Mouse (Mus musculus) kidney, embryonic 16.5 days (tissue): ENCODE measurements around the gene Smim5. TPM values are rescaled to one million over a fixed set of nuclear protein-coding genes. Genes with fewer than 3 reads are reported as not detected.

Experiments used
- ATAC-seq: fragments of 200-750 bp; cut with Nextera tagmentation; 2 replicates; pipeline ENCODE4 v1.8.0; 2017; ENCODE audit warnings: moderate TSS enrichment; ENCODE audit not compliant: low FRiP score, low TSS enrichment
- H3K27ac ChIP-seq: fragments of 300-500 bp; sonication (generic); 2 replicates; pipeline ENCODE4 v1.5.1; 2014; ENCODE audit warnings: low read length
- H3K27me3 ChIP-seq: fragments of 300-500 bp; sonication (generic); 2 replicates; pipeline ENCODE4 v1.6.1; 2014; ENCODE audit warnings: low read length, control low read depth, mixed read lengths; ENCODE audit not compliant: insufficient read depth
- H3K36me3 ChIP-seq: fragments of 300-500 bp; sonication (generic); 2 replicates; pipeline ENCODE4 v1.6.1; 2014; ENCODE audit warnings: low read length, control low read depth, mixed read lengths; ENCODE audit not compliant: insufficient read depth
- H3K4me1 ChIP-seq: fragments of 300-500 bp; sonication (generic); 2 replicates; pipeline ENCODE4 v1.6.1; 2014; ENCODE audit warnings: low read length, control low read depth, mixed read lengths; ENCODE audit not compliant: insufficient read depth
- H3K4me2 ChIP-seq: fragments of 300-500 bp; sonication (generic); replicated peaks from 2 replicates; pipeline ENCODE4 v1.6.1; 2014; ENCODE audit warnings: low read depth, low read length
- H3K4me3 ChIP-seq: fragments of 300-500 bp; sonication (generic); 2 replicates; pipeline ENCODE4 v1.5.1; 2014; ENCODE audit warnings: mild to moderate bottlenecking, low read length
- H3K9ac ChIP-seq: fragments of 300-500 bp; sonication (generic); replicated peaks from 2 replicates; pipeline ENCODE4 v1.6.1; 2014; ENCODE audit warnings: low read length
- H3K9me3 ChIP-seq: fragments of 300-500 bp; sonication (generic); 2 replicates; pipeline ENCODE4 v1.6.1; 2016; ENCODE audit warnings: low read length, control low read depth
- WGBS: fragments of 180-500 bp; shearing (Covaris S2); extraction: QIAGEN DNeasy Blood & Tissue Kit; methylation state at CpG from one replicate; pipeline ENCODE4 v1.1.7; 2014; 5-methylcytosine and 5-hydroxymethylcytosine counted together
- polyA plus RNA-seq: library from polyadenylated mRNA; unstranded; fragments of >200 nt; fragmentation: Nextera tagmentation; extraction: Ambion mirVana; gene quantifications from 2 replicates; pipeline ENCODE4 v1.2.1, GENCODE M21; 2015

Gene Smim5
- polyA plus RNA-seq, 1 experiment from 2014 or later = 5.0 TPM

- no peaks in the 10 kb centered on the region for H3K27me3 ChIP-seq
- H3K36me3 ChIP-seq = no peaks in the 10 kb centered on the region
- H3K27ac ChIP-seq = no peak overlapping the region
- ATAC-seq = no peak
- peaks cover 3% of the 10 kb centered on the region; the same call in 1 of the 2 replicates for H3K4me1 ChIP-seq
- no peaks in the 10 kb centered on the region for H3K9me3 ChIP-seq
- H3K4me2 ChIP-seq = no peak overlapping the region
- no peak overlapping the region for H3K4me3 ChIP-seq
- 88% methylated on average over 3 of the region's 3 CpGs for WGBS
- H3K9ac ChIP-seq = no peak overlapping the region
Observed at GRCm38 (mm10) chr11:115875935-115876334, 23.8 kb upstream of the Smim5 start.

- WGBS = 84% methylated on average over 5 of the region's 5 CpGs
- Histone ChIP-seq H3K4me2 (no peak overlapping the region), H3K4me3 (no peak overlapping the region), H3K27ac (no peak overlapping the region), H3K9me3 (no peaks in the 10 kb centered on the region), H3K27me3 (no peaks in the 10 kb centered on the region), H3K9ac (no peak overlapping the region), H3K4me1 (peaks cover 3% of the 10 kb centered on the region; the same call in 1 of the 2 replicates), H3K36me3 (no peaks in the 10 kb centered on the region)
- no peak for ATAC-seq
Observed at GRCm38 (mm10) chr11:115876438-115876837, 23.3 kb upstream of the Smim5 start.

GRCm38 (mm10) chr11:115877174-115877755 is 22.5 kb upstream of the Smim5 start:
- peak; percentile 57 for ATAC-seq
- no peaks in the 10 kb centered on the region for H3K27me3 ChIP-seq
- H3K36me3 ChIP-seq = no peaks in the 10 kb centered on the region
- peaks cover 3% of the 10 kb centered on the region; the same call in 1 of the 2 replicates for H3K4me1 ChIP-seq
- H3K27ac ChIP-seq = no peak overlapping the region
- H3K9ac ChIP-seq = 0 out of 2 replicates have a peak overlapping the region, but pooled peaks have one; percentile 7
- peak overlapping the region; percentile 19 for H3K4me2 ChIP-seq
- 0 out of 2 replicates have a peak overlapping the region, but pooled peaks have one; percentile 1 for H3K4me3 ChIP-seq
- no peaks in the 10 kb centered on the region for H3K9me3 ChIP-seq
- 39% methylated on average over 6 of the region's 6 CpGs for WGBS

- H3K4me1 ChIP-seq = peaks cover 3% of the 10 kb centered on the region; the same call in 1 of the 2 replicates
- 0 out of 2 replicates have a peak overlapping the region, but pooled peaks have one; percentile 1 for H3K4me3 ChIP-seq
- peak overlapping the region; percentile 19; the same call in 1 of the 2 replicates for H3K4me2 ChIP-seq
- WGBS = 74% methylated on average over 8 of the region's 8 CpGs
- no peak overlapping the region for H3K27ac ChIP-seq
- H3K9ac ChIP-seq = no peak overlapping the region
- H3K36me3 ChIP-seq = no peaks in the 10 kb centered on the region
- ATAC-seq = no peak
- H3K9me3 ChIP-seq = no peaks in the 10 kb centered on the region
- peaks cover 5% of the 10 kb centered on the region; the same call in 1 of the 2 replicates for H3K27me3 ChIP-seq
Observed at GRCm38 (mm10) chr11:115878071-115878470, 21.7 kb upstream of the Smim5 start.

- Histone ChIP-seq H3K4me3 (no peak overlapping the region), H3K4me1 (peaks cover 3% of the 10 kb centered on the region; the same call in 1 of the 2 replicates), H3K9ac (no peak overlapping the region), H3K27me3 (peaks cover 11% of the 10 kb centered on the region; the same call in 1 of the 2 replicates), H3K36me3 (no peaks in the 10 kb centered on the region), H3K4me2 (no peak overlapping the region), H3K9me3 (no peaks in the 10 kb centered on the region), H3K27ac (no peak overlapping the region)
- ATAC-seq = no peak
- 32% methylated on average over 5 of the region's 5 CpGs for WGBS
Observed at GRCm38 (mm10) chr11:115881002-115881401, 18.8 kb upstream of the Smim5 start.

- H3K4me1 ChIP-seq = no peaks in the 10 kb centered on the region
- no peaks in the 10 kb centered on the region for H3K9me3 ChIP-seq
- no peaks in the 10 kb centered on the region for H3K36me3 ChIP-seq
- peaks cover 11% of the 10 kb centered on the region; the same call in 1 of the 2 replicates for H3K27me3 ChIP-seq
- H3K9ac ChIP-seq = no peak overlapping the region
- no peak for ATAC-seq
- WGBS = 12% methylated on average over 16 of the region's 17 CpGs
- H3K4me2 ChIP-seq = peak overlapping the region; percentile 21; the same call in 1 of the 2 replicates
- H3K27ac ChIP-seq = no peak overlapping the region
- no peak overlapping the region for H3K4me3 ChIP-seq
Observed at GRCm38 (mm10) chr11:115883251-115883650, 16.5 kb upstream of the Smim5 start.

GRCm38 (mm10) chr11:115884361-115884760 is 15.4 kb upstream of the Smim5 start:
- no peaks in the 10 kb centered on the region for H3K9me3 ChIP-seq
- 92% methylated on average over 3 of the region's 3 CpGs for WGBS
- H3K4me1 ChIP-seq = no peaks in the 10 kb centered on the region
- H3K27ac ChIP-seq = no peak overlapping the region
- no peak overlapping the region for H3K9ac ChIP-seq
- no peaks in the 10 kb centered on the region for H3K36me3 ChIP-seq
- no peak overlapping the region for H3K4me3 ChIP-seq
- no peak for ATAC-seq
- H3K4me2 ChIP-seq = no peak overlapping the region
- peaks cover 11% of the 10 kb centered on the region; the same call in 1 of the 2 replicates for H3K27me3 ChIP-seq

- no peak for ATAC-seq
- Histone ChIP-seq H3K4me1 (no peaks in the 10 kb centered on the region), H3K4me3 (no peak overlapping the region), H3K9me3 (no peaks in the 10 kb centered on the region), H3K36me3 (no peaks in the 10 kb centered on the region), H3K4me2 (no peak overlapping the region), H3K27me3 (peaks cover 11% of the 10 kb centered on the region; the same call in 1 of the 2 replicates), H3K9ac (no peak overlapping the region), H3K27ac (no peak overlapping the region)
- 75% methylated on average over 11 of the region's 11 CpGs for WGBS
Observed at GRCm38 (mm10) chr11:115885281-115885680, 14.5 kb upstream of the Smim5 start.

- 78% methylated on average over 11 of the region's 11 CpGs for WGBS
- no peak for ATAC-seq
- H3K4me2 ChIP-seq = no peak overlapping the region
Observed at GRCm38 (mm10) chr11:115886446-115886845, 13.3 kb upstream of the Smim5 start.

GRCm38 (mm10) chr11:115888020-115888419 is 11.7 kb upstream of the Smim5 start:
- no peak overlapping the region for H3K4me3 ChIP-seq
- 0 out of 2 replicates have a peak, but pooled peaks cover 3% of the 10 kb centered on the region for H3K4me1 ChIP-seq
- H3K27me3 ChIP-seq = peaks cover 7% of the 10 kb centered on the region; the same call in 1 of the 2 replicates
- ATAC-seq = no peak
- no peak overlapping the region for H3K27ac ChIP-seq
- 90% methylated on average over 5 of the region's 5 CpGs for WGBS
- H3K9me3 ChIP-seq = no peaks in the 10 kb centered on the region
- H3K36me3 ChIP-seq = no peaks in the 10 kb centered on the region
- no peak overlapping the region for H3K4me2 ChIP-seq
- no peak overlapping the region for H3K9ac ChIP-seq

More at GRCm38 (mm10) chr11:115886446-115886845, 13.3 kb upstream of the Smim5 start:
- Histone ChIP-seq H3K27ac (no peak overlapping the region), H3K9ac (no peak overlapping the region), H3K36me3 (no peaks in the 10 kb centered on the region), H3K9me3 (no peaks in the 10 kb centered on the region), H3K27me3 (peaks cover 11% of the 10 kb centered on the region; the same call in 1 of the 2 replicates), H3K4me1 (0 out of 2 replicates have a peak, but pooled peaks cover 3% of the 10 kb centered on the region), H3K4me3 (no peak overlapping the region)
